ENCODE assay signal across 26 mouse cellular contexts in the genomic region with DNA sequence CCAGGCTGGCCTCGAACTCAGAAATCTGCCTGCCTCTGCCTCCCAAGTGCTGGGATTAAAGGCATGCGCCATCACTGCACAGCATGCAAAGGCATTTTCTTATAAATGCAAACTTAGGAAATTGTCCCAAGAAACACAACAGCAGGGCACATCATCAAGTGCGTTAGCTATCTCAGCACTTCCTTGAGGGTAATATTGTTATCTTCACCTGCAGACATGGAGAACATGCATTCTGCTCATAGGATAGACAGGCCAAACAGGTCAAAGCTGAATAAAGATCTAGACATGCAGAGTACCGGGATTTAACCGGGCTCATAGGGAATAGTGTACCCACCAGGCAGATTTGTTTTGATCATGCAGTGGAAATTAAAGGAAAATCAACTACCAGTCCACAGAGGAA. TPM values are rescaled to one million over a fixed set of nuclear protein-coding genes. Genes with fewer than 3 reads are reported as not detected.
"Had no signal": no experiment of that assay in that cellular context is flagged by ENCODE, and none has a peak within 500 bp of the region (broad histone marks: within the 10 kb centered on the region; RNA-seq: fewer than 3 reads in every experiment).

No protein-coding gene starts in this region.

- H3K4me3 ChIP-seq: heart, embryonic 10.5 days; heart, embryonic 12.5 days; hindbrain, embryonic 10.5 days; hindbrain, embryonic 12.5 days; kidney, embryonic 15.5 days; limb, embryonic 13.5 days; limb, embryonic 15.5 days; liver, embryonic 12.5 days had no signal

- H3K27me3 ChIP-seq: hindbrain, embryonic 12.5 days; limb, embryonic 13.5 days; limb, embryonic 15.5 days had no signal

- DNase-seq: forebrain, postnatal 0 days; gastrocnemius, postnatal 14 days; gastrocnemius, postnatal 36 days; heart, postnatal 10 days; heart, postnatal 4 days; kidney, adult 11 months; kidney, adult 2 months; kidney, adult 9 months; kidney, postnatal 14 days; kidney, postnatal 36 days; layer of hippocampus, adult 9-11 months; layer of hippocampus, postnatal 36 days; left cerebral cortex, postnatal 4 days had no signal

- H3K27ac ChIP-seq: heart, embryonic 10.5 days; hindbrain, embryonic 10.5 days; hindbrain, embryonic 12.5 days; hindbrain, embryonic 14.5 days; kidney, embryonic 15.5 days; kidney, postnatal 0 days; limb, embryonic 13.5 days; limb, embryonic 15.5 days; liver, embryonic 12.5 days had no signal

- H3K9ac ChIP-seq: forebrain, postnatal 0 days; heart, embryonic 12.5 days; hindbrain, embryonic 12.5 days; hindbrain, embryonic 14.5 days; kidney, embryonic 15.5 days; limb, embryonic 13.5 days; limb, embryonic 15.5 days; liver, embryonic 12.5 days had no signal

- H3K9me3 ChIP-seq: heart, embryonic 10.5 days; heart, embryonic 12.5 days; hindbrain, embryonic 12.5 days; kidney, embryonic 15.5 days; limb, embryonic 13.5 days; limb, embryonic 15.5 days; liver, embryonic 12.5 days had no signal

- ATAC-seq: forebrain, postnatal 0 days; hindbrain, embryonic 16.5 days; intestine, embryonic 16.5 days; liver, embryonic 12.5 days had no signal

- H3K4me1 ChIP-seq: heart, embryonic 10.5 days; hindbrain, embryonic 10.5 days; hindbrain, embryonic 12.5 days; kidney, embryonic 15.5 days; limb, embryonic 13.5 days; limb, embryonic 15.5 days had no signal

- H3K36me3 ChIP-seq: limb, embryonic 15.5 days had no signal

- H3K4me2 ChIP-seq: heart, embryonic 12.5 days; hindbrain, embryonic 12.5 days; hindbrain, embryonic 14.5 days; kidney, embryonic 15.5 days; limb, embryonic 13.5 days; limb, embryonic 15.5 days; liver, embryonic 12.5 days had no signal

RNA-seq across cellular contexts. Expression of a gene that starts 9.6 kb away (rescaled TPM):
- total RNA-seq: heart, postnatal 4 days had no signal
- polyA plus RNA-seq: heart, embryonic 14.5 days; liver, embryonic 12.5 days had no signal
